Mouse (Mus musculus): ENCODE results near the gene Cstb.

The Cstb gene

GRCm38 (mm10) chr10:78417888-78418287 is 7.6 kb upstream of the Cstb start:
- no peak for DNase-seq (ENCODE audit: low spot score in 2 of 2)

- no peak for DNase-seq (ENCODE audit: low spot score in 2 of 2)
Observed at GRCm38 (mm10) chr10:78418791-78419190, 6.7 kb upstream of the Cstb start.

- peak in 1 of 2 experiments; percentile 62 for DNase-seq (ENCODE audit: low spot score in 2 of 2)
Observed at GRCm38 (mm10) chr10:78420929-78421328, 4.5 kb upstream of the Cstb start.

GRCm38 (mm10) chr10:78422614-78423013 is 2.9 kb upstream of the Cstb start:
- DNase-seq (ENCODE audit: low spot score in 2 of 2): no peak

- DNase-seq (ENCODE audit: low spot score in 2 of 2): peak in 1 of 2 experiments; percentile 17
Observed at GRCm38 (mm10) chr10:78426117-78426735, 757 bp downstream of the Cstb start.

GRCm38 (mm10) chr10:78428070-78428469 is 2.6 kb downstream of the Cstb start:
- DNase-seq (ENCODE audit: low spot score in 2 of 2): no peak

- DNase-seq (ENCODE audit: low spot score in 2 of 2): no peak
Observed at GRCm38 (mm10) chr10:78429180-78429579, 3.7 kb downstream of the Cstb start.

- DNase-seq (ENCODE audit: low spot score in 2 of 2): no peak
Observed at GRCm38 (mm10) chr10:78429776-78430175, 4.3 kb downstream of the Cstb start.

- DNase-seq (ENCODE audit: low spot score in 2 of 2): no peak
Observed at GRCm38 (mm10) chr10:78432853-78433252, 7.4 kb downstream of the Cstb start.

GRCm38 (mm10) chr10:78438094-78438493 is 12.6 kb downstream of the Cstb start:
- DNase-seq (ENCODE audit: low spot score in 2 of 2): peak; percentile 48 to 85

GRCm38 (mm10) chr10:78439550-78439949 is 14.1 kb downstream of the Cstb start:
- DNase-seq (ENCODE audit: low spot score in 2 of 2): no peak

- no peak for DNase-seq (ENCODE audit: low spot score in 2 of 2)
Observed at GRCm38 (mm10) chr10:78439990-78440389, 14.5 kb downstream of the Cstb start.

- DNase-seq (ENCODE audit: low spot score in 2 of 2): no peak
Observed at GRCm38 (mm10) chr10:78440812-78441211, 15.3 kb downstream of the Cstb start.

GRCm38 (mm10) chr10:78441606-78442005 is 16.1 kb downstream of the Cstb start:
- no peak for DNase-seq (ENCODE audit: low spot score in 2 of 2)

- no peak for DNase-seq (ENCODE audit: low spot score in 2 of 2)
Observed at GRCm38 (mm10) chr10:78442292-78442691, 16.8 kb downstream of the Cstb start.

- no peak for DNase-seq (ENCODE audit: low spot score in 2 of 2)
Observed at GRCm38 (mm10) chr10:78446195-78446594, 20.7 kb downstream of the Cstb start.

- no peak for DNase-seq (ENCODE audit: low spot score in 2 of 2)
Observed at GRCm38 (mm10) chr10:78447396-78447795, 21.9 kb downstream of the Cstb start.

GRCm38 (mm10) chr10:78450761-78451160 is 25.3 kb downstream of the Cstb start:
- no peak for DNase-seq (ENCODE audit: low spot score in 2 of 2)

GRCm38 (mm10) chr10:78452641-78453040 is 27.2 kb downstream of the Cstb start:
- DNase-seq (ENCODE audit: low spot score in 2 of 2): no peak

- no peak for DNase-seq (ENCODE audit: low spot score in 2 of 2)
Observed at GRCm38 (mm10) chr10:78456696-78457095, 31.2 kb downstream of the Cstb start.

- peak in 1 of 2 experiments; percentile 51 for DNase-seq (ENCODE audit: low spot score in 2 of 2)
Observed at GRCm38 (mm10) chr10:78457495-78458347, 32.3 kb downstream of the Cstb start.

GRCm38 (mm10) chr10:78458348-78459111 is 33.1 kb downstream of the Cstb start:
- no peak for DNase-seq (ENCODE audit: low spot score in 2 of 2)
